Mouse (Mus musculus): Measurements from ENCODE around the gene Pcsk4.

The Pcsk4 gene

DNA sequence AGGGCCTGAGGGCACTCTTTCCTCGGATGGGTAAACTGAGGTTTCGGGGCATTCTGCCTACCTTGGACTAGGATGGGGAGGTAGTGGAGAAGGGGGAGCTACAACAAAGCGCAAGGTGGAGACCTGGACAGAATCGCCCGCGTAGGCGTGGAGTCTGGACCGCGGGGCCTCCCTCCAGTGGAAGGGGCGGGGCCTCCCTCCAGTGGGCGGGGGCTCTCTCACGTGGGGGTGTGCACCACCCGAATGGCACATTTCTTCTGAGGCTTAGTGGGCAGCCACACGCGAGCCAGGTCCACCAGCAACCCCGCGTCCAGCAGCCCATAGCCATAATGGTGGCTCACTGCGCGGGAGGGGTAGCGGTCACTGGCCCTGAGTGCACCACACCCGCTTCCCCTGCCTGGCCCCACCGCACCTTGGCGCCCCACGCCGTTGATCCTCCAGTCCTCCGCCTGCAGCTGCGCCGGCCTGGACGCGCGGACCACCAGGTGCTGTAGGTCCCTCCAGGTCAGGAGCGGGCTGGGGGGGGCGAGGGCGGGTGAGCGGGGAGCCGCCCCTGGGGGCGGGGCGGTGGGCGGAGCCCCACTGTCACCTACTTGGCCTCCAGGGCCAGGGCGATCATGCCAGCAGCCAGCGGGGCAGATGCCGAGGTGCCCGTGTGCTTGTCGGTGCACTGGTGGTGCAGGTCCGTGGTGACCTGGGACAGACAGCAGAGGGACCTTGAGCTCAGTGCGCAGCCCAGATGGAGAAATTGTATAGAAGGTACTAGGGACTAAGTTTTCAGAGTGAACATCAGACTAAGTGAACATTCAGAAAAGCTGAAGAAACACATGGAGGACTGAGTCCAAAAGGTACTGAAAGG is 5.8 kb downstream of the Pcsk4 start:
- ATAC-seq (ENCODE audit: low TSS enrichment): no peak

DNA sequence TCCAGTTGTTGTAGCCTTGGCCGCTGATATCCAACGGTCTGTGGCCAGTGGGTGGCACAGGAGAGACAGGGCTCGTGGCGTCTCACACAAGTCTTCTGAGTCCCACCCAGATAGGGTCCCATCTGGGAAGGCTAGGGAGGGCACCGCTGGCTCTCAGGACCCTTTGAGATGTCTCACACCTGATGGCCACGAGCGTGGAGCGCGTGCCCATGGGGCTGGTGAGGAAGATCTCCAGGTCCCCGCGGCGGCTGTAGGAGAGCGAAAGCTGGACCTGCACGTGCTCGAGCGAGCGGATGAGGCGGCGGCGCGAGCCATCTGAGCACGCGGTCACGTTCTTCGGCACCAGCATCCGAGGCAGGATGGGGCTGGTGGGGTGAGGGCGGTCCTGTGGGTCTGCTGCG is 6.5 kb downstream of the Pcsk4 start:
- no peak for ATAC-seq (ENCODE audit: low TSS enrichment)

DNA sequence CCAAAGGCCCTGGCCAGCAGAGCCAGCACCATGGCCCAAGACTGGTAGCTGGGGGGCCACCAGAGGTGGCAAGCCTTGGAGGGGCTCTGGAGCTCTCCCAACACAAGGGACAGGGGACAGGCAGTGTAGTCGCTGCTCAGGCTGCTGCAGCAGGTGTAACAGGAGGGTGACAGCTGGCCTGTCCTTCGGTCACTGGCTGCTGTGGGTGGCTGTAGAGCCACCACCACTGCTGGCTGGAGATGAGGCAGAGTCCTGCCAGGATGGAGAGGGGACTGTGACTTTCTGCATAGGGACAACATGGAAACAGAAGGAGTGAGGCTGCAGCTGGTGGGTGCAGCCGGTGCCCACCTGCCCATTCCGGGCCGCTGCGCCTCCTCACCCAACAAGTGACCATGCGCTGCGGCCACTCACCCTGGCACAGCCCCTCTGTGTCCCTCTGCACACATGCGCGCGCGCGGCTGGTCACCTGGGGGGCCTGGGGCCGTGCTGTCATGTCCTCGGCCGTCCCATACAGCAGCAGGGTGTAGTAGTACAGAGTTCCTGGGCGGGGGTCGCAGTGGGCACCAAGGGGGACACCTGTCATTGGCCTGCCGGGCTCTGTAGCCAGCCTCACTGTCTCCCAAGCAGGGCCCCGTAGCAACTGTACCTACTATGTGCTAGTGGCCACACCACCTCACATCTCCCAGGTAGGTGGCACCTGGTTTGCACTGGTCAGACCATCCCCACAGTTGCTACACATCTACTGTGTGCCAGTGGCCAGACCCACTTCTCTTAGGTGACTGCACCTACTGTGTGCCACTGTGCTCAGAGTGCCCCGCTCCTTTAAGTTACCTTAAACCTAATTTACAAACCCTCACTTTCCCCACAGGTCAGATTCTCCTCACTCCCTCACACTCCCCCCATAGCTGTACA is 7.4 kb downstream of the Pcsk4 start:
- no peak for ATAC-seq (ENCODE audit: low TSS enrichment)

DNA sequence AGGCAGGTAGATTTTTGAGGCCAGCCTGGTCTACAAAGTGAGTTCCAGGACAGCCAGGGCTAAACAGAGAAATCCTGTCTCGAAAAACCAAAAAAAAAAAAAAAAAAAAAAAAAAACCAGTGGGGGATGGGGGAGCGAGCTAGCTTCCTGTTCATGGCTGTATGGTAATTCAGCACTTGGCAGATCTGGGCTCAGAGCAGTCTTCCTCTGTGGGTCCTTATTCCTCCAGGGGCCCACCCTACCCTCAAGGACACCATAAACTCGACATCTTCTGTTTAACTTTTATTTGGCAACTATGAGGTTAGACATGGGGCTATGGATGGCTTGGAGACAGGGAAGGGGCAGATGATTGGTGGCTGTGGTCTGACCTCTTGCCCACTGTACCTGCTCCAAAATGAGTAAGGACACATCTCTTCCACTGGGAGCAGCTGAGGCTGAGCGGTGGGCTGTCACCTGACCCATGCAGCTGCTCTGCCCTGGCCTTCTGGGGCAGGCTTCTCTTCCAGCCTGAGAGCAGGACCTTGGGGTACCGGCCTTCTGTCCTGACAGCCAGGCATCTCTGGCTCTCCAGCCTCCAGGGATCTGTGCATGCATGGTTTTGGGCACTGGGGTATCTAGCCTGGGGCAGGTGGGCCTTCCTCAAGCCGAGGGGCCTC is 8.2 kb downstream of the Pcsk4 start:
- ATAC-seq (ENCODE audit: low TSS enrichment): no peak

DNA sequence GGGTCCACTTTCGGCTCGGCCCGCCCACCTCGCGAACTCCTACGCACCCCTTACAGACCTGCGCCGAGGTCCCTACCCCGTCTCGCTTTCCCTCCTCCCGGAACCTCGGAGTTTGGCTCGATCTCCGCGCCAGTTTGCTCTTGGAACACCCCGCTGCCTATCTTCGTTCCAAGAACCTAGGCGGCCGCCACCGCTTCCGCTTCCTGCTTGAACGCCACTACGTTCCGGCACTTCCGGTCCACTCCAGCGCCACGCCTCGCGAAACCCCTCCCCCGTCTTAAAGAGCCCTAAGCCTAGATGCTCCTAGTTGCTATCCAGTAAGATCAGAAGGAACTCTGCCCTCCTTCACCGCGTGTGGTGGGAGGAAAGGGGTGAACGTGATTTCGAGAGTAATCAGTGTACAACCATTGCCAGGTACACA is 8.9 kb downstream of the Pcsk4 start, which contains the start of gene 2310011J03Rik:
Gene 2310011J03Rik (minus strand): TSS at position 198 of the 421 bp plus-strand sequence.
- peak; percentile 79 for ATAC-seq (ENCODE audit: low TSS enrichment)

DNA sequence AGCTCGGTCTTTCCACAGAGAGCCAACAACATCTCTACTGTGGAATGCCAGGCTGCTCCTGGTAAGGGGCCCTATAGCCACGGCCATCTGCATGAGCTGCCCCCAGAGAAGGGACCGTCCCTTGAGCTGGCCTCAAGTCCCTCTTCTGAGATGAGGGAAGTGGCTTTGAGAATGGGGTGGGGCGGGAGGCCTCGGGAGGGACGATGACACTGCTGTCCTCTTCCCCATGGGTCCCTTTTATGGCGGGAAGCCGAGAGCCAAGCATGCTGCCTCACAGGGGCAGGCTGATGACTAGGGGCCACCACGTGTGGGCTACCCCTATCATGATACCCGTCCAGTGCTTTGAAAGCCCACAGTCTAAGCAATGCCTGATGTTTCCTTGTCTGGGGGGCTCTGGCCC is 12.3 kb downstream of the Pcsk4 start:
- ATAC-seq (ENCODE audit: low TSS enrichment): no peak

DNA sequence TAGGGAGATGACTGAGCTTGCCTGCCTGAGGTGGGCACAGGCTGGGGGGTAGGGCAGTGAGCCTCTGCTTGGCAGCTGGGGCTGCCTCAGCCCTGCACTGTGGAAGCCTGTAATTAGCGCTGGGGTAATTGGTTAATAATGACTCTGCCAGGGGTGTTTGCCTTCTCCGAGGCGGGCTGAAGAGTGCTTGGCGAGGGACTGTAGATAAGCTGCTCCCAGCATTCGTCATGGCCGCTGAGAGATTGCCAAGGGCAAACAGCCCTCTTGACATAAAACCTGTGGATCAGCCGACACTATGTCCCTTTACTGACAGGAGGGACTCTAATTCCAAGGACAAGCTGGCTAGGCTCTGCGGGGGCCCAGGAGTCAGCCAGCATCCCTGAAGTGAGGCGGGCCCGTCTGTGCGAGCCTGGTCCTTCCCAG is 12.9 kb downstream of the Pcsk4 start:
- ATAC-seq (ENCODE audit: low TSS enrichment): no peak

DNA sequence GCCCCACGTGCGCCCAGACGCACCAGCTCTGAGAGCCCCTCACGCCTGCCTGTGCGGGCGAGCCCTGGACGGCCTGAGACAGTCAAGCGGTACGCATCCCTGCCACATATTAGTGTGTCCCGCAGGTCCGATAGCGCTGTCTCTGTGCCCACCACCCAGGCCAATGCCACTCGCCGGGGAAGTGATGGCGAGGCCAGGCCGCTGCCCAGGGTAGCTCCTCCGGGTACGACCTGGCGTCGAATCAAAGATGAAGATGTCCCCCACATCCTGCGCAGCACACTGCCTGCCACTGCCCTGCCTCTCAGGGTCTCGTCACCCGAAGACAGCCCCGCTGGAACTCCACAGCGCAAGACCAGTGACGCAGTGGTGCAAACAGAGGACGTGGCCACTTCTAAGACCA is 14.0 kb downstream of the Pcsk4 start:
- ATAC-seq (ENCODE audit: low TSS enrichment): no peak

DNA sequence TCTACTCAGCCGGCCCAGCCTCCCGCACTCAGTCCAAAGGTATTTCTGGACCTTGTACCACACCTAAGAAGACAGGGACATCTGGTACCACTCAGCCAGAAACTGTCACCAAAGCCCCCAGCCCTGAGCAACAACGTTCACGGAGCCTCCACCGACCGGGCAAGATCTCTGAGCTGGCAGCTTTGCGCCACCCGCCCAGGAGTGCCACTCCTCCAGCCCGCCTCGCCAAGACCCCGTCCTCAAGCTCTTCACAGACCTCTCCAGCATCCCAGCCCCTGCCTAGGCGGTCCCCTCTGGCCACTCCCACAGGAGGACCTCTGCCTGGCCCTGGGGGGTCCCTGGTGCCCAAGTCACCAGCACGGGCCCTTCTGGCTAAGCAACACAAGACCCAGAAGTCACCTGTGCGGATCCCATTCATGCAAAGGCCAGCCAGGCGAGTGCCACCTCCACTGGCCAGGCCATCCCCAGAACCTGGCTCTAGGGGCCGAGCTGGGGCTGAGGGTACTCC is 14.8 kb downstream of the Pcsk4 start:
- ATAC-seq (ENCODE audit: low TSS enrichment): no peak

DNA sequence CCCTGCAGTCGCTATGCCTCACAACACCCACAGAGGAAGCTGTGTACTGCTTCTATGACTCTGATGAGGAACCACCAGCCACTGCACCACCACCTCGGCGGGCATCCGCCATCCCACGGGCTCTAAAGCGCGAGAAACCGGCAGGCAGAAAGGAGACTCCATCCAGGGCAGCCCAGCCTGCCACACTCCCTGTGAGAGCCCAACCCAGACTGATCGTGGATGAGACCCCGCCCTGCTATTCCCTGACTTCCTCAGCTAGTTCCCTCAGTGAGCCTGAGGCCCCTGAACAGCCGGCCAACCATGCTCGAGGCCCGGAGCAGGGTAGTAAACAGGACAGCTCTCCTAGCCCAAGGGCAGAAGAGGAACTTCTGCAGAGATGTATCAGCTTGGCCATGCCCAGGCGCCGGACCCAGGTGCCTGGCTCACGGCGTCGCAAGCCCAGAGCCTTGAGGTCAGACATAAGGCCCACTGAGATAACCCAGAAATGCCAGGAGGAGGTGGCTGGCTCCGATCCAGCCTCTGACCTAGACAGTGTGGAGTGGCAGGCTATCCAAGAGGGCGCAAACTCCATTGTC is 15.6 kb downstream of the Pcsk4 start:
- ATAC-seq (ENCODE audit: low TSS enrichment): no peak

DNA sequence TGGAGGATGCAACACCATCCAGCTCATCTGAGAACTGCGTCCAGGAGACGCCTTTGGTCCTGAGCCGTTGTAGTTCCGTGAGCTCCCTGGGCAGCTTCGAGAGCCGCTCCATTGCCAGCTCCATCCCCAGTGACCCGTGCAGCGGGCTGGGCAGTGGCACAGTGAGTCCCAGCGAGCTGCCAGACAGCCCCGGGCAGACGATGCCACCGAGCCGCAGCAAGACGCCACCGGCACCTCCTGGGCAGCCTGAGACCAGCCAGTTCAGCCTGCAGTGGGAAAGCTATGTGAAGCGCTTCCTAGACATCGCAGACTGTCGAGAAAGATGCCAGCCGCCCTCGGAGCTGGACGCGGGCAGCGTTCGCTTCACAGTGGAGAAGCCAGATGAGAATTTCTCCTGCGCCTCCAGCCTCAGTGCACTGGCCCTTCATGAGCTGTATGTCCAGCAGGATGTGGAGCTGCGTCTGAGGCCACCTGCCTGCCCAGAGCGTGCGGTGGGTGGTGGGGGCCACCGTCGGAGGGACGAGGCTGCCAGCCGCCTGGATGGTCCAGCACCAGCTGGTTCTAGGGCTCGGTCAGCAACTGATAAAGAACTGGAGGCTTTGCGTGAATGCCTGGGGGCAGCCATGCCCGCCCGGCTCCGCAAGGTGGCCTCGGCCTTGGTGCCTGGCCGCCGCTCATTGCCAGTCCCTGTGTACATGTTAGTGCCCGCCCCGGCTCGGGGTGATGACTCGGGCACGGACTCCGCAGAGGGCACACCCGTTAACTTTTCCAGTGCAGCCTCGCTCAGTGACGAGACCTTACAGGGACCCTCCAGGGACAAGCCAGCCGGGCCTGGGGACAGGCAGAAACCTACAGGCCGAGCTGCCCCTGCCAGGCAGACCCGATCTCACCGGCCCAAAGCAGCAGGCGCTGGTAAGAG is 16.5 kb downstream of the Pcsk4 start:
- no peak for ATAC-seq (ENCODE audit: low TSS enrichment)

DNA sequence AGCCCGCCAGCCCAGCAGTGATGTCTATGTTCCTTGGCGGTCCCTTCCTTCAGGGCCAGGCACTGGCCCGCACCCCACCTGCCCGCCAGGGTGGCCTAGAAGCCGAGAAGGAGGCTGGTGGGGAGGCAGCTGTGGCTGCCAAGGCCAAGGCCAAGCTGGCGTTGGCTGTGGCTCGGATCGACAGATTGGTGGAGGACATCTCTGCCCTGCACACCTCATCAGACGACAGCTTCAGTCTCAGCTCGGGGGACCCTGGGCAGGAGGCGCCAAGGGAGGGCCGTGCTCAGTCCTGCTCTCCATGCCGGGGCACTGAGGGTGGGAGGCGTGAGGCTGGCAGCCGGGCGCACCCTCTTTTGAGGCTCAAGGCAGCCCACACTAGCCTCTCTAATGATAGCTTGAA is 17.7 kb downstream of the Pcsk4 start:
- ATAC-seq (ENCODE audit: low TSS enrichment): no peak

DNA sequence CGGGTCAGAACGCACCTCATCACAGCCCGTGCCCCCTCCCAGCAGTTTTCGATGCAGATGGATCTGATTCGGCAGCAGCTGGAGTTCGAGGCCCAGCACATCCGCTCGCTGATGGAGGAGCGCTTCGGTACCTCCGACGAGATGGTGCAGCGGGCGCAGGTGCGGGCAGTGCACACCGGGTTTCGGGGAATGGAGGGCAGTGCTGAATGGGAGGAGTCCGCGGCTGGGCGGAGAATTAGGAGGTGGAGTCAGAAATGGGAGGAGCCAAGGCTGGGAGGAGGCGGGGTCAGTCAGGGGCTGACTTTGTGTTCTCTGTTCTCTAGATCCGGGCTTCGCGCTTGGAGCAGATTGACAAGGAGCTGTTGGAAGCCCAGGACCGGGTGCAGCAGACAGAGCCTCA is 24.4 kb downstream of the Pcsk4 start:
- no peak for ATAC-seq (ENCODE audit: low TSS enrichment)

DNA sequence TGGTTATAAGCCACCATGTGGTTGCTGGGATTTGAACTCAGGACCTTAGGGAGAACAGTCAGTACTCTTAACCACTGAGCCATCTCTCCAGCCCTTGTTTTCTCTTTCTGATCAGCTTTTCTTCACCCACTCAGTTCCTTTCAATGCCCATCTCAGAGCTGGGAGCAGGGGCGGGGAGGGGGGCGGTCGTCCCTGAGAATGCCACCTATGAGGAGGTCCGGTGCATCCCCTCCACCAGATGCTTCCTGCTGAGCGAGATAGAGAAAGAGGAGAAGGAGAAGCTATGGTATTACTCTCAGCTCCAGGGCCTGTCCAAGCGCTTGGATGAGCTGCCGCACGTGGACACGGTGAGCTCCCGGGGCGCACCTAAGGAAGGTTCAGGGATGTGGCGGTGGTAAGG is 24.8 kb downstream of the Pcsk4 start:
- ATAC-seq (ENCODE audit: low TSS enrichment): no peak

DNA sequence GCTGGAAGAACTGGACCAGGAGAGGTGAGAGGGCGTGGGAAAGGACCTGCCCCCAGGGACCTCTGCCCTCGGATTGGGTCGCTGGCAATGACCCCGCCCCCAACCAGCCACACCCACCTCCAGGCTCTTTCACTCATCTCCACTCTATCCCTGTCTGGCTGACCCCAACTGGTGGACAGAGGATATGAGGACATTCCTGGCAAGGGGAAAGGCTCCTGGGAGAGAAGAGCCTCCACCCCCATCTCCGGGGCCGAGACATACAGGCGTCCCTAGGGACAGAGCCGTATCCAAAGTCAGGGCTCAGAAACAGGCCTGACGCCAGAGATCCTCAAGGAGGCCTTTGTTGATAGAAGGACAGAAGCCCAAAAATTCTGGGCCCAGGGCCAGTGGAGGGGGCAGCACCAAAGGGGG is 26.8 kb downstream of the Pcsk4 start:
- 0 out of 2 replicates have a peak, but pooled peaks have one; percentile 8 for ATAC-seq (ENCODE audit: low TSS enrichment)

DNA sequence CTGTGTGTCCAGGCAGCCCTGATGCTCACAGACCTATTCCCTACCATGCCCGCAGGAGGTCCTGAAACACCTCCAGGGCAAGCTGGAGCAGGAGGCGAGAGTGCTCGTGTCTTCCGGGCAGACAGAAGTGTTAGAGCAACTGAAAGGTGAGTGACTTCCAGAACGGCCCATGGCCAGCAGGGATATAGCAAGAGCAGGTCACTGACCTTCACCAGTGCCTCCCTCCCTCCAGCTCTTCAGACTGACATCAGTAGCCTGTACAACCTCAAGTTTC is 27.3 kb downstream of the Pcsk4 start:
- ATAC-seq (ENCODE audit: low TSS enrichment): no peak

DNA sequence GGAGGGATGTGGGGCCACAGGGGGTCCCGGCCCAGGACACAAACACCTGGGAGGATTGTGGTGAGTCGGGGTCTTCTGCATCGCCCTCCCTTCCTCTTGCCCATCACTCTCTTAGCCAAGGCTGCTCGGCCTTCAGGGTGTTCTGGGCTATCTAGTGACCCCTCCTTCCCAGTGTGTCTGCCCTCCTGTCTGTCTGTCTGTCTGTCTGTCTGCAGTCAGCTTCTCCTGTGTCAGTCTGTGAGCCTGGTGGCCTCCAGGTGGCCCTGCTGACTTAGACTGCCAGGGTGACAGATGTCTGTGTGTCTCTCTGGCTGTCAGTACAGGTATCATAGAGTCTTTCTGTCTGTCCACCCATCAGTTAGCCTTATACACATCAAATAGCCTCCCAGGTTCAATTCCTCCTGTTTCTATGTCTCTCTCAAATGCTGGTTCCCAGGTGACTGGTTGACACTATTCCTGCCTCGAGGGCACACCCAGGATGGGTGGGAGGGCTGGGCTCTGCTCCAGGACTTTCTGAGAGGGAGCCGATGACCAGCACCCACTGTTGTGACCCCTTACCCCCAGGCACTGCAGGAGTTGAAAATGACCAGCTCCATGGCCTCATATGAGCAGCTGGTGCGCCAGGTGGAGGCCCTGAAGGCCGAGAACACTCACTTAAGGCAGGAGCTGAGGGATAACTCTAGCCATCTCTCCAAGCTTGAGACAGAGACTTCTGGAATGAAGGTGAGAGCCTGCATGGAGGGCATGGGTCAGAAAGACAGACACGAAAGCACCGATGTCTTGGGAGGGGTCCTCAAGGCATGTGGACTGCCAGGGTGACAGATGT is 27.8 kb downstream of the Pcsk4 start:
- ATAC-seq (ENCODE audit: low TSS enrichment): no peak

DNA sequence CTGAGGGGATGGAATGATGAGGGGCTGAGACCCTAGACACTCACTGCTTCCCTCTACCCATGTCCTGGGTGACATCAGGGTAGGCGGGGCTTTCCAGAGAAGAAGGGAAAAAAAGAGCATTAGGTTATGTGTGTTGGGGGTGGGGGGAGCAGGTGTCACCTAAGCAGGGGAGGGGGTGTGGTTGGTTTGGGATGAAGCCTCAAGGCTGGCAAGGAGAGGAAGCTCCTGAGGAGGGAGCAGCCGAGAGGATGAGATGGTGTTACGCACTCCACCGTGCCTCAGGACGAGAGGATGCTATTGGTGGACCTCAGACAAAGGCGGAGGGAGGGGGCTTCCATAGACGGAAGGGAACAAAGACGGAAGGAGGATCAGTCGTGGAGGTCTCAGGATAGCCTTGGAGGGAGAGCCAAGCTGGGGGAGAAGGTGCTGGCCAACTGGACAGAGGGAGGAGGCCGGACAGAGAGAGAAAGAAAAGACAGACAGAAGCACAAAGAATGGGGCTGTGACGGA is 28.6 kb downstream of the Pcsk4 start:
- ATAC-seq (ENCODE audit: low TSS enrichment): no peak

DNA sequence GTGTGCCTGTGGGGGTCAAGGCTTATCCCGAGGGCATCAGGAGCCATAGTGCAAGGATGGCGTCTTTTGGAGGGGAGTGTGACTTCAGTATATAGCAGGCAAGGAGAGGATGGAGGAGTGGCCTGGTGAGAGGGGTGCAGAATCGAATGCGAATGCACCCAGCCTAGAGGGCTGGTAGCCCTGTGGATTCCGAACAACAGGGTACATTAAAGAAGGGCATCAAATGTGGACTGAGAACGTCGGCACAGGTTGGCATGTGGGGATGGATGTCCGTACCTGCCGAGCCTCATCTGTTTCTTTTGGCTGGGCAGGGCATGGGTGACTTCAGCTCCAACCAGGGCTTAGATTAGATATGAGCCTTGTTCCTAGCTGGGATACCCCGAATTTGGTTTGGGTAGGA is 29.5 kb downstream of the Pcsk4 start:
- no peak for ATAC-seq (ENCODE audit: low TSS enrichment)

DNA sequence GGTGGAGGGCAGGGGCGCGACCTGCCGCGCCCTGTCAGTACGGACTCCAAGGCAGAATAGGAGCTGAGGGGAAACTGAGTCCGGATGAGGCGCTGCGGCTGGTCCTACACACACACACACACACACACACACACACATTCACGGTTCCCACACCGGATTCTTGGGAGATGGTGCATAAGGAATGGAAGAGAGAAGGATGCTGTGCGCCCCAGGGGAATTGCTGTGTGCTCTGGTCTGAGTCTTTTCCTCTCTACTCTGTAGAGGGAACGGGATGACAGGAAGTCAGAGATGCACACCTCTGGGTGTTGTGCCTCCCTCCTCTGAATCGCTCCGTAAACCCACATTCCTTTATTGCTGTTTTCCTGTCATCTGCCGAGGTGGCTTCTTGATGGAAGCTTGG is 30.0 kb downstream of the Pcsk4 start:
- peak; percentile 11; the same call in 1 of the 2 replicates for ATAC-seq (ENCODE audit: low TSS enrichment)

All from frontal cortex, adult (tissue).